Mouse (Mus musculus): Measurements from ENCODE around the gene Khdc3.

DNA sequence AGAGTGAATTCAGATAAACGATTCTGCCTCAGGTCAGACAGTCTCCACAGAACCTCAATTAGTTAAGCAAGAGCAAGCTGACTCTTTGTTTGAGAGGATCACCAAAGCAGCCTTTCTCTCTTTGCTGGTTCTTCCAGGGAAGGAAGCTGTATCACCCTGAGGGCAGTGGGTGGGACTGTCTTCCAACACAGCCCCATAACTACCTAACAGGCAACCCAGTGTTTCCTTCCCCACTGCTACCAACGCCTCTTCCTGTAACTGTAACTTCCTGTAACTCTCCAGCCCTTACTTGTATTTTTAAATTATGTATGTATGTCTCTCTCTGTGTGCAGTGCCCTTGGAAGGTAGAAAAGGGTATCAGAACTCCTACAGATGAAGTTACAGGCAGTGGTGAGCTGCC is 25.8 kb downstream of the Khdc3 start:
- TF ChIP-seq EP300 (IDR thresholded peaks at IDR 0.05; ENCODE audit: low read length) = no peak
- TF ChIP-seq CTCF (conservative IDR thresholded peaks at IDR 0.05 in 1 of 2, IDR thresholded peaks at IDR 0.05 in 1 of 2; ENCODE audit: low read depth in 2 of 2, low read length in 2 of 2) = no peak
- TF ChIP-seq MAZ (IDR thresholded peaks at IDR 0.05; ENCODE audit: low read depth, low read length) = no peak
- TF ChIP-seq ELF1 (IDR thresholded peaks at IDR 0.05; ENCODE audit: low read depth, low read length) = no peak
- no peak for TF ChIP-seq POLR2AphosphoS2 (IDR thresholded peaks at IDR 0.05; ENCODE audit: low read depth, low read length)
- no peak for TF ChIP-seq POLR2A (IDR thresholded peaks at IDR 0.05; ENCODE audit: low read depth, low read length)
- TF ChIP-seq RAD21 (IDR thresholded peaks at IDR 0.05; ENCODE audit: low read depth, low read length) = no peak
- no peak for TF ChIP-seq SIN3A (IDR thresholded peaks at IDR 0.05; ENCODE audit: low read length)
- no peak for TF ChIP-seq MAX (IDR thresholded peaks at IDR 0.05; ENCODE audit: low read length)
- TF ChIP-seq MXI1 (IDR thresholded peaks at IDR 0.05; ENCODE audit: low read depth, low read length) = no peak
